Mouse (Mus musculus): ENCODE results near the gene Serpina6. TPM values are rescaled to one million over a fixed set of nuclear protein-coding genes. Genes with fewer than 3 reads are reported as not detected.
"Not testable (repeated sequence)": the region's sequence is repeated elsewhere in the genome, so short reads cannot be mapped to it uniquely, and the experiment has no call there.

Serpina6 gene
- polyA plus RNA-seq, 1 experiment, result 1.2 TPM

GRCm38 (mm10) chr12:103685386-103685785, 28.4 kb upstream of the Serpina6 start:
- no peak overlapping the region for H3K4me3 ChIP-seq (replicated peaks; ENCODE audit: control insufficient read depth, low read depth, low read length)
- TF ChIP-seq CTCF (IDR thresholded peaks at IDR 0.05; ENCODE audit: control insufficient read depth, insufficient read depth, low read length) (no peak), POLR2A (IDR thresholded peaks at IDR 0.05; ENCODE audit: borderline replicate concordance, control insufficient read depth, low read depth, low read length) (no peak)
- no peak overlapping the region for H3K27ac ChIP-seq (ENCODE audit: control insufficient read depth, insufficient read depth, low read depth, low read length, poor library complexity)
- WGBS, result 55% methylated on average over 3 of the region's 3 CpGs
- H3K4me1 ChIP-seq (ENCODE audit: control insufficient read depth, insufficient read depth, low read length), result no peaks in the 10 kb centered on the region

- Histone ChIP-seq H3K4me1 (ENCODE audit: control insufficient read depth, insufficient read depth, low read length) (no peaks in the 10 kb centered on the region), H3K4me3 (replicated peaks; ENCODE audit: control insufficient read depth, low read depth, low read length) (no peak overlapping the region), H3K27ac (ENCODE audit: control insufficient read depth, insufficient read depth, low read depth, low read length, poor library complexity) (no peak overlapping the region)
- TF ChIP-seq POLR2A (IDR thresholded peaks at IDR 0.05; ENCODE audit: borderline replicate concordance, control insufficient read depth, low read depth, low read length), result no peak
- TF ChIP-seq CTCF (IDR thresholded peaks at IDR 0.05; ENCODE audit: control insufficient read depth, insufficient read depth, low read length), result no peak
- WGBS, result 53% methylated on average over 4 of the region's 4 CpGs
Measured at GRCm38 (mm10) chr12:103683775-103684174, 26.8 kb upstream of the Serpina6 start.

- no peak for TF ChIP-seq POLR2A (IDR thresholded peaks at IDR 0.05; ENCODE audit: borderline replicate concordance, control insufficient read depth, low read depth, low read length)
- no peak for TF ChIP-seq CTCF (IDR thresholded peaks at IDR 0.05; ENCODE audit: control insufficient read depth, insufficient read depth, low read length)
- Histone ChIP-seq H3K27ac (ENCODE audit: control insufficient read depth, insufficient read depth, low read depth, low read length, poor library complexity) (no peak overlapping the region), H3K4me1 (ENCODE audit: control insufficient read depth, insufficient read depth, low read length) (no peaks in the 10 kb centered on the region), H3K4me3 (replicated peaks; ENCODE audit: control insufficient read depth, low read depth, low read length) (no peak overlapping the region)
- 59% methylated on average over 2 of the region's 2 CpGs for WGBS
Measured at GRCm38 (mm10) chr12:103681739-103682138, 24.7 kb upstream of the Serpina6 start.

- TF ChIP-seq POLR2A (IDR thresholded peaks at IDR 0.05; ENCODE audit: borderline replicate concordance, control insufficient read depth, low read depth, low read length) (no peak), CTCF (IDR thresholded peaks at IDR 0.05; ENCODE audit: control insufficient read depth, insufficient read depth, low read length) (no peak)
- 72% methylated on average over 2 of the region's 2 CpGs for WGBS
- H3K27ac ChIP-seq (ENCODE audit: control insufficient read depth, insufficient read depth, low read depth, low read length, poor library complexity), result no peak overlapping the region
- H3K4me1 ChIP-seq (ENCODE audit: control insufficient read depth, insufficient read depth, low read length), result no peaks in the 10 kb centered on the region
- H3K4me3 ChIP-seq (replicated peaks; ENCODE audit: control insufficient read depth, low read depth, low read length), result no peak overlapping the region
Measured at GRCm38 (mm10) chr12:103681169-103681568, 24.2 kb upstream of the Serpina6 start.

- H3K4me3 ChIP-seq (replicated peaks; ENCODE audit: control insufficient read depth, low read depth, low read length); H3K27ac ChIP-seq (ENCODE audit: control insufficient read depth, insufficient read depth, low read depth, low read length, poor library complexity); H3K4me1 ChIP-seq (ENCODE audit: control insufficient read depth, insufficient read depth, low read length): not testable (repeated sequence)
- 77% methylated on average over 1 of the region's 1 CpGs for WGBS
Measured at GRCm38 (mm10) chr12:103679853-103680252, 22.8 kb upstream of the Serpina6 start.

- 77% methylated on average over 1 of the region's 1 CpGs for WGBS
- Histone ChIP-seq H3K4me1 (ENCODE audit: control insufficient read depth, insufficient read depth, low read length) (no peaks in the 10 kb centered on the region), H3K27ac (ENCODE audit: control insufficient read depth, insufficient read depth, low read depth, low read length, poor library complexity) (no peak within 1 kb of the TSS), H3K4me3 (replicated peaks; ENCODE audit: control insufficient read depth, low read depth, low read length) (no peak within 1 kb of the TSS)
- no peak for TF ChIP-seq CTCF (IDR thresholded peaks at IDR 0.05; ENCODE audit: control insufficient read depth, insufficient read depth, low read length)
- TF ChIP-seq POLR2A (IDR thresholded peaks at IDR 0.05; ENCODE audit: borderline replicate concordance, control insufficient read depth, low read depth, low read length), result no peak
Measured at GRCm38 (mm10) chr12:103676039-103676438, 19.0 kb upstream of the Serpina6 start, which contains the start of gene Serpina16. TSS of gene Serpina16 (minus strand) at chr12:103676139.

- Histone ChIP-seq H3K4me3 (replicated peaks; ENCODE audit: control insufficient read depth, low read depth, low read length) (no peak overlapping the region), H3K4me1 (ENCODE audit: control insufficient read depth, insufficient read depth, low read length) (no peaks in the 10 kb centered on the region), H3K27ac (ENCODE audit: control insufficient read depth, insufficient read depth, low read depth, low read length, poor library complexity) (no peak overlapping the region)
- TF ChIP-seq CTCF (IDR thresholded peaks at IDR 0.05; ENCODE audit: control insufficient read depth, insufficient read depth, low read length), result no peak
- TF ChIP-seq POLR2A (IDR thresholded peaks at IDR 0.05; ENCODE audit: borderline replicate concordance, control insufficient read depth, low read depth, low read length), result no peak
- WGBS, result 64% methylated on average over 2 of the region's 2 CpGs
Measured at GRCm38 (mm10) chr12:103673179-103673578, 16.2 kb upstream of the Serpina6 start.

GRCm38 (mm10) chr12:103671483-103671882, 14.5 kb upstream of the Serpina6 start:
- Histone ChIP-seq H3K27ac (ENCODE audit: control insufficient read depth, insufficient read depth, low read depth, low read length, poor library complexity) (no peak overlapping the region), H3K4me1 (ENCODE audit: control insufficient read depth, insufficient read depth, low read length) (no peaks in the 10 kb centered on the region), H3K4me3 (replicated peaks; ENCODE audit: control insufficient read depth, low read depth, low read length) (no peak overlapping the region)
- TF ChIP-seq POLR2A (IDR thresholded peaks at IDR 0.05; ENCODE audit: borderline replicate concordance, control insufficient read depth, low read depth, low read length), result no peak
- no peak for TF ChIP-seq CTCF (IDR thresholded peaks at IDR 0.05; ENCODE audit: control insufficient read depth, insufficient read depth, low read length)
- WGBS, result 59% methylated on average over 3 of the region's 3 CpGs

- WGBS, result 53% methylated on average over 2 of the region's 2 CpGs
Measured at GRCm38 (mm10) chr12:103670964-103671363, 14.0 kb upstream of the Serpina6 start.

More at GRCm38 (mm10) chr12:103670964-103671363, 14.0 kb upstream of the Serpina6 start:
- no peak overlapping the region for H3K27ac ChIP-seq (ENCODE audit: control insufficient read depth, insufficient read depth, low read depth, low read length, poor library complexity)
- H3K4me3 ChIP-seq (replicated peaks; ENCODE audit: control insufficient read depth, low read depth, low read length), result no peak overlapping the region
- TF ChIP-seq POLR2A (IDR thresholded peaks at IDR 0.05; ENCODE audit: borderline replicate concordance, control insufficient read depth, low read depth, low read length) (no peak), CTCF (IDR thresholded peaks at IDR 0.05; ENCODE audit: control insufficient read depth, insufficient read depth, low read length) (no peak)
- no peaks in the 10 kb centered on the region for H3K4me1 ChIP-seq (ENCODE audit: control insufficient read depth, insufficient read depth, low read length)
